Mouse (Mus musculus) heart, postnatal 0 days (tissue): ENCODE measurements around the gene Eddm3b. TPM values are rescaled to one million over a fixed set of nuclear protein-coding genes. Genes with fewer than 3 reads are reported as not detected.

Experiments
- ATAC-seq: fragments of 200-750 bp; cut with Nextera tagmentation; 2 replicates; pipeline ENCODE4 v1.8.0; 2017; ENCODE audit warnings: low read depth, moderate number of reproducible peaks, moderate library complexity; ENCODE audit not compliant: insufficient read depth
- DNase-seq: peaks from one replicate; pipeline ENCODE4 v3.0.0-alpha.2; 2016; ENCODE audit warnings: low spot score
- H3K27ac ChIP-seq: fragments of 300-500 bp; sonication (generic); 2 replicates; pipeline ENCODE4 v1.5.1; 2014; ENCODE audit warnings: low read depth, mild to moderate bottlenecking
- H3K27me3 ChIP-seq: fragments of 300-500 bp; sonication (generic); 2 replicates; pipeline ENCODE4 v1.6.1; 2014; ENCODE audit warnings: low read length, mixed read lengths; ENCODE audit not compliant: control insufficient read depth, insufficient read depth
- H3K36me3 ChIP-seq: fragments of 300-500 bp; sonication (generic); replicated peaks from 2 replicates; pipeline ENCODE4 v1.6.1; 2014; ENCODE audit warnings: low read length, mixed read lengths; ENCODE audit not compliant: control insufficient read depth, insufficient read depth
- H3K4me1 ChIP-seq: fragments of 300-500 bp; sonication (generic); 2 replicates; pipeline ENCODE4 v1.6.1; 2014; ENCODE audit warnings: antibody characterized with exemption; ENCODE audit not compliant: control insufficient read depth, insufficient read depth
- H3K4me2 ChIP-seq: fragments of 300-500 bp; sonication (generic); 2 replicates; pipeline ENCODE4 v1.6.1; 2014; ENCODE audit warnings: low read depth, mild to moderate bottlenecking, low read length, moderate library complexity
- H3K4me3 ChIP-seq: fragments of 300-500 bp; sonication (generic); 2 replicates; pipeline ENCODE4 v1.5.1; 2014; ENCODE audit warnings: low read depth, low read length
- H3K9ac ChIP-seq: fragments of 300-500 bp; sonication (generic); replicated peaks from 2 replicates; pipeline ENCODE4 v1.6.1; 2014; ENCODE audit warnings: low read depth, low read length, mixed read lengths
- H3K9me3 ChIP-seq: fragments of 300-500 bp; sonication (generic); replicated peaks from 2 replicates; pipeline ENCODE4 v1.6.1; 2016; ENCODE audit warnings: low read length; ENCODE audit not compliant: control insufficient read depth
- CTCF ChIP-seq: IDR thresholded peaks from 2 replicates; pipeline ENCODE4 v1.5.1; 2016; ENCODE audit warnings: antibody characterized with exemption, control low read depth, low read depth
- EP300 ChIP-seq: IDR thresholded peaks from 2 replicates; pipeline ENCODE4 v1.6.1; 2016; ENCODE audit warnings: antibody characterized with exemption, low read depth
- polyA plus RNA-seq: library from polyadenylated mRNA; unstranded; fragments of >200 nt; fragmentation: Nextera tagmentation; extraction: Ambion mirVana; gene quantifications from 2 replicates; pipeline ENCODE4 v1.2.1, GENCODE M21; 2015
- total RNA-seq: library from RNA; depleted of rRNA; stranded (reverse); fragments of >200 nt; gene quantifications from 2 replicates; pipeline ENCODE4 v1.2.3, GENCODE M21; 2014; ENCODE audit warnings: low replicate concordance; rRNA removed

Eddm3b gene
- total and polyA plus RNA-seq, 2 experiments from 2014 or later: not detected

- ATAC-seq (no peak), DNase-seq (no peak)
- Histone ChIP-seq H3K4me2 (no peak overlapping the region), H3K9me3 (no peaks in the 10 kb centered on the region), H3K36me3 (no peaks in the 10 kb centered on the region), H3K27ac (no peak overlapping the region), H3K4me3 (no peak overlapping the region), H3K9ac (no peak overlapping the region), H3K4me1 (no peaks in the 10 kb centered on the region), H3K27me3 (no peaks in the 10 kb centered on the region)
- TF ChIP-seq CTCF (no peak), EP300 (no peak)
Measured at GRCm38 (mm10) chr14:51166068-51166467, 51.8 kb downstream of the Eddm3b start.

Other genes with a start within 250 kb of the Eddm3b start
- gene Tep1, start 243.9 kb upstream of the Eddm3b start, total RNA-seq: 10.8 and 29.3 TPM in 2 replicates
- gene Tep1, start 243.9 kb upstream of the Eddm3b start, polyA plus RNA-seq: 4.7 and 6.1 TPM in 2 replicates
- not detected in 2 replicates for gene Klhl33, start 216.9 kb upstream of the Eddm3b start, total RNA-seq
- gene Klhl33, start 216.9 kb upstream of the Eddm3b start, polyA plus RNA-seq: 0.85 and 1.4 TPM in 2 replicates
- gene Osgep, start 189.5 kb upstream of the Eddm3b start, total RNA-seq: 81.8 and 106 TPM in 2 replicates
- 93.3 and 96.6 TPM in 2 replicates for gene Osgep, start 189.5 kb upstream of the Eddm3b start, polyA plus RNA-seq
- 44.3 and 52.7 TPM in 2 replicates for gene Apex1, start 189.5 kb upstream of the Eddm3b start, total RNA-seq
- 70.3 and 77.2 TPM in 2 replicates for gene Apex1, start 189.5 kb upstream of the Eddm3b start, polyA plus RNA-seq
- gene Pip4p1, start 183.6 kb upstream of the Eddm3b start, total RNA-seq: 16.6 and 39.0 TPM in 2 replicates
- 20.4 and 24.8 TPM in 2 replicates for gene Pip4p1, start 183.6 kb upstream of the Eddm3b start, polyA plus RNA-seq
- gene Pnp, start 183.3 kb upstream of the Eddm3b start, total RNA-seq: 15.7 and 22.3 TPM in 2 replicates
- 20.5 and 22.2 TPM in 2 replicates for gene Pnp, start 183.3 kb upstream of the Eddm3b start, polyA plus RNA-seq
- gene Gm49342, start 169.9 kb upstream of the Eddm3b start, total RNA-seq: 17.5 TPM in 1 of 2 replicates, not detected in the other
- not detected in 2 replicates for gene Gm49342, start 169.9 kb upstream of the Eddm3b start, polyA plus RNA-seq
- 0.46 TPM in 1 of 2 replicates, not detected in the other for gene Pnp2, start 158.4 kb upstream of the Eddm3b start, total RNA-seq
- 0.27 TPM in 2 replicates for gene Pnp2, start 158.4 kb upstream of the Eddm3b start, polyA plus RNA-seq
- not detected in 2 replicates for gene Rnase10, start 106.7 kb upstream of the Eddm3b start, total RNA-seq
- 0.32 and 0.38 TPM in 2 replicates for gene Rnase10, start 106.7 kb upstream of the Eddm3b start, polyA plus RNA-seq
- gene Rnase9, start 72.6 kb upstream of the Eddm3b start, total RNA-seq: not detected in 2 replicates
- not detected in 2 replicates for gene Rnase9, start 72.6 kb upstream of the Eddm3b start, polyA plus RNA-seq
- not detected in 2 replicates for gene Rnase11, start 64.3 kb upstream of the Eddm3b start, total RNA-seq
- gene Rnase11, start 64.3 kb upstream of the Eddm3b start, polyA plus RNA-seq: not detected in 2 replicates
- not detected in 2 replicates for gene Rnase12, start 56.8 kb upstream of the Eddm3b start, total RNA-seq
- gene Rnase12, start 56.8 kb upstream of the Eddm3b start, polyA plus RNA-seq: 0.40 TPM in 1 of 2 replicates, not detected in the other
- gene Olfr750, start 40.0 kb upstream of the Eddm3b start, total RNA-seq: not detected in 2 replicates
- not detected in 2 replicates for gene Olfr750, start 40.0 kb upstream of the Eddm3b start, polyA plus RNA-seq
- 53.3 and 58.1 TPM in 2 replicates for gene Rnase4, start 23.3 kb upstream of the Eddm3b start, total RNA-seq
- 29.1 and 32.5 TPM in 2 replicates for gene Rnase4, start 23.3 kb upstream of the Eddm3b start, polyA plus RNA-seq
- 9.3 TPM in 1 of 2 replicates, not detected in the other for gene Ang, start 23.3 kb upstream of the Eddm3b start, total RNA-seq
- gene Ang, start 23.3 kb upstream of the Eddm3b start, polyA plus RNA-seq: 2.6 and 2.9 TPM in 2 replicates
- gene Rnase6, start 9.5 kb downstream of the Eddm3b start, total RNA-seq: not detected in 2 replicates
- gene Rnase6, start 9.5 kb downstream of the Eddm3b start, polyA plus RNA-seq: 0.63 and 0.81 TPM in 2 replicates
- not detected in 2 replicates for gene Rnase1, start 32.4 kb downstream of the Eddm3b start, total RNA-seq
- 0.23 and 0.67 TPM in 2 replicates for gene Rnase1, start 32.4 kb downstream of the Eddm3b start, polyA plus RNA-seq
- not detected in 2 replicates for gene Rnase2b, start 47.8 kb downstream of the Eddm3b start, total RNA-seq
- gene Rnase2b, start 47.8 kb downstream of the Eddm3b start, polyA plus RNA-seq: not detected in 2 replicates
- gene Ang2, start 84.7 kb downstream of the Eddm3b start, total RNA-seq: not detected in 2 replicates
- not detected in 2 replicates for gene Ang2, start 84.7 kb downstream of the Eddm3b start, polyA plus RNA-seq
- gene Ear14, start 89.0 kb downstream of the Eddm3b start, total RNA-seq: not detected in 2 replicates
- gene Ear14, start 89.0 kb downstream of the Eddm3b start, polyA plus RNA-seq: not detected in 2 replicates
- gene Rnase2a, start 141.7 kb downstream of the Eddm3b start, total RNA-seq: not detected in 2 replicates
- gene Rnase2a, start 141.7 kb downstream of the Eddm3b start, polyA plus RNA-seq: not detected in 2 replicates
- not detected in 2 replicates for gene Gm7247, start 247.3 kb downstream of the Eddm3b start, total RNA-seq
- gene Gm7247, start 247.3 kb downstream of the Eddm3b start, polyA plus RNA-seq: not detected in 2 replicates